Mouse (Mus musculus) MEL (cell line): ENCODE measurements around the gene Ghr. TPM values are rescaled to one million over a fixed set of nuclear protein-coding genes. Genes with fewer than 3 reads are reported as not detected.

Experiments
- DNase-seq: peaks from one replicate; pipeline ENCODE4 v3.0.0; 2011; ENCODE audit warnings: low read depth, low spot score
- H3K27ac ChIP-seq: 2 replicates; pipeline ENCODE4 v1.5.1; 2012; ENCODE audit warnings: low read depth, mild to moderate bottlenecking, control low read depth, low read length, moderate library complexity; ENCODE audit not compliant: control insufficient read depth
- H3K27me3 ChIP-seq, 2 experiments: fragments of 150-350 bp in 1 of 2; sonication (generic) in 1 of 2; 2 replicates each; pipeline ENCODE4 v1.6.1; 2012; ENCODE audit warnings: low read length in 2 of 2, mild to moderate bottlenecking in 2 of 2, improper control_type of control experiment in 1 of 2, moderate library complexity in 1 of 2; ENCODE audit not compliant: insufficient read depth in 2 of 2, control insufficient read depth in 1 of 2
- H3K36me3 ChIP-seq, 2 experiments: 2 replicates each; pipeline ENCODE4 v1.6.1; 2012 to 2014; ENCODE audit warnings: low read length in 2 of 2, improper control_type of control experiment in 1 of 2, inconsistent platforms in 1 of 2, mild to moderate bottlenecking in 1 of 2; ENCODE audit not compliant: insufficient read depth in 2 of 2, control insufficient read depth in 1 of 2
- H3K4me1 ChIP-seq, 2 experiments: fragments of 150-350 bp in 1 of 2; sonication (generic) in 1 of 2; 2 replicates each; pipeline ENCODE4 v1.6.1; 2012; ENCODE audit warnings: low read length in 2 of 2, improper control_type of control experiment in 1 of 2, mild to moderate bottlenecking in 1 of 2; ENCODE audit not compliant: insufficient read depth in 2 of 2, control insufficient read depth in 1 of 2
- H3K4me3 ChIP-seq, 2 experiments: fragments of 150-350 bp in 1 of 2; sonication (generic) in 1 of 2; 2 replicates each; pipeline ENCODE4 v1.5.1; 2012; ENCODE audit warnings: low read depth in 2 of 2, low read length in 2 of 2, mild to moderate bottlenecking in 2 of 2, moderate library complexity in 2 of 2, control low read depth in 1 of 2, improper control_type of control experiment in 1 of 2; ENCODE audit not compliant: control insufficient read depth in 1 of 2, insufficient read depth in 1 of 2
- H3K79me2 ChIP-seq: 2 replicates; pipeline ENCODE4 v1.6.1; 2012; ENCODE audit warnings: mild to moderate bottlenecking, low read length, moderate library complexity; ENCODE audit not compliant: control insufficient read depth, poor library complexity, insufficient read depth
- H3K9ac ChIP-seq: 2 replicates; pipeline ENCODE4 v1.6.1; 2012; ENCODE audit warnings: low read depth, mild to moderate bottlenecking, control low read depth, low read length, moderate library complexity; ENCODE audit not compliant: control insufficient read depth, poor library complexity, severe bottlenecking
- H3K9me3 ChIP-seq: fragments of 150-350 bp; sonication (generic); replicated peaks from 2 replicates; pipeline ENCODE4 v1.6.1; 2012; ENCODE audit warnings: mild to moderate bottlenecking, low read length, improper control_type of control experiment, moderate library complexity; ENCODE audit not compliant: insufficient read depth
- BHLHE40 ChIP-seq: IDR thresholded peaks from 2 replicates; pipeline ENCODE4 v1.6.1; 2012; ENCODE audit warnings: low read depth, mild to moderate bottlenecking, inconsistent platforms, low read length, improper control_type of control experiment, borderline replicate concordance
- CHD2 ChIP-seq: IDR thresholded peaks from 2 replicates; pipeline ENCODE4 v1.6.1; 2011; ENCODE audit warnings: low read length, improper control_type of control experiment
- EP300 ChIP-seq, 2 experiments: IDR thresholded peaks; 2 replicates each; pipeline ENCODE4 v1.6.1; 2011; ENCODE audit warnings: improper control_type of control experiment in 2 of 2, low read length in 2 of 2, low read depth in 1 of 2, mild to moderate bottlenecking in 1 of 2
- ETS1 ChIP-seq: IDR thresholded peaks from 2 replicates; pipeline ENCODE4 v1.6.1; 2012; ENCODE audit warnings: low read depth, mild to moderate bottlenecking, inconsistent platforms, low read length, improper control_type of control experiment, moderate library complexity
- GABPA ChIP-seq: IDR thresholded peaks from 2 replicates; pipeline ENCODE4 v1.6.1; 2012; ENCODE audit warnings: low read depth, mild to moderate bottlenecking, inconsistent platforms, low read length, improper control_type of control experiment, moderate library complexity
- HCFC1 ChIP-seq: IDR thresholded peaks from 2 replicates; pipeline ENCODE4 v1.6.1; 2012; ENCODE audit warnings: low read depth, mild to moderate bottlenecking, inconsistent platforms, low read length, improper control_type of control experiment, moderate library complexity
- JUND ChIP-seq: IDR thresholded peaks from 2 replicates; pipeline ENCODE4 v1.6.1; 2011; ENCODE audit warnings: low read depth, mild to moderate bottlenecking, improper control_type of control experiment, low read length
- KAT2A ChIP-seq: conservative IDR thresholded peaks from 2 replicates; pipeline ENCODE4 v1.6.1; 2012; ENCODE audit warnings: low read depth, low read length, improper control_type of control experiment, inconsistent platforms
- MAFK ChIP-seq: IDR thresholded peaks from 2 replicates; pipeline ENCODE4 v1.6.1; 2011; ENCODE audit warnings: low read depth, mild to moderate bottlenecking, low read length, improper control_type of control experiment, borderline replicate concordance
- MAZ ChIP-seq: IDR thresholded peaks from 2 replicates; pipeline ENCODE4 v1.6.1; 2012; ENCODE audit warnings: low read depth, mild to moderate bottlenecking, inconsistent platforms, low read length, improper control_type of control experiment
- MXI1 ChIP-seq: IDR thresholded peaks from 2 replicates; pipeline ENCODE4 v1.6.1; 2011; ENCODE audit warnings: mild to moderate bottlenecking, low read depth, low read length, improper control_type of control experiment
- MYC ChIP-seq: IDR thresholded peaks from 2 replicates; pipeline ENCODE4 v1.6.1; 2011; ENCODE audit warnings: low read depth, mild to moderate bottlenecking, low read length, improper control_type of control experiment, moderate library complexity
- POLR2A ChIP-seq, 2 experiments: IDR thresholded peaks; 2 replicates each; pipeline ENCODE4 v1.6.1; 2011 to 2012; ENCODE audit warnings: low read length in 2 of 2, mild to moderate bottlenecking in 2 of 2, control low read depth in 1 of 2, improper control_type of control experiment in 1 of 2, low read depth in 1 of 2, moderate library complexity in 1 of 2; ENCODE audit not compliant: control insufficient read depth in 1 of 2, insufficient read depth in 1 of 2, poor library complexity in 1 of 2
- POLR2AphosphoS2 ChIP-seq: IDR thresholded peaks from 2 replicates; pipeline ENCODE4 v1.6.1; 2011; ENCODE audit warnings: low read length, improper control_type of control experiment
- POLR2AphosphoS5 ChIP-seq: IDR thresholded peaks from 2 replicates; pipeline ENCODE4 v1.6.1; 2012; ENCODE audit warnings: low read depth, borderline replicate concordance, mild to moderate bottlenecking, inconsistent platforms, low read length, moderate library complexity, mixed read lengths
- RAD21 ChIP-seq: IDR thresholded peaks from 2 replicates; pipeline ENCODE4 v1.6.1; 2011; ENCODE audit warnings: mild to moderate bottlenecking, low read depth, low read length, improper control_type of control experiment
- RCOR1 ChIP-seq: IDR thresholded peaks from 2 replicates; pipeline ENCODE4 v1.6.1; 2012; ENCODE audit warnings: low read depth, mild to moderate bottlenecking, inconsistent platforms, low read length, improper control_type of control experiment
- SIN3A ChIP-seq: IDR thresholded peaks from 2 replicates; pipeline ENCODE4 v1.6.1; 2012; ENCODE audit warnings: low read length, improper control_type of control experiment, inconsistent platforms
- SMC3 ChIP-seq: IDR thresholded peaks from 2 replicates; pipeline ENCODE4 v1.6.1; 2011; ENCODE audit warnings: low read depth, low read length, improper control_type of control experiment
- TBP ChIP-seq: IDR thresholded peaks from 2 replicates; pipeline ENCODE4 v1.8.0; 2011; ENCODE audit warnings: low read depth, low read length, improper control_type of control experiment
- UBTF ChIP-seq: IDR thresholded peaks from 2 replicates; pipeline ENCODE4 v1.6.1; 2012; ENCODE audit warnings: low read depth, mild to moderate bottlenecking, inconsistent platforms, low read length, improper control_type of control experiment, moderate library complexity, borderline replicate concordance; ENCODE audit not compliant: insufficient read depth
- USF1 ChIP-seq: IDR thresholded peaks from 2 replicates; pipeline ENCODE4 v1.6.1; 2014; ENCODE audit warnings: low read depth, mild to moderate bottlenecking, inconsistent platforms, low read length, improper control_type of control experiment, moderate library complexity
- USF2 ChIP-seq, 2 experiments: IDR thresholded peaks; 2 replicates each; pipeline ENCODE4 v1.6.1; 2011 to 2012; ENCODE audit warnings: improper control_type of control experiment in 2 of 2, low read length in 2 of 2, borderline replicate concordance in 1 of 2, inconsistent platforms in 1 of 2, low read depth in 1 of 2, mild to moderate bottlenecking in 1 of 2; ENCODE audit not compliant: insufficient read depth in 1 of 2
- ZC3H11A ChIP-seq: IDR thresholded peaks from 2 replicates; pipeline ENCODE4 v1.6.1; 2012; ENCODE audit warnings: low read depth, mild to moderate bottlenecking, inconsistent platforms, low read length, improper control_type of control experiment
- ZKSCAN1 ChIP-seq: IDR thresholded peaks from 2 replicates; pipeline ENCODE4 v1.6.1; 2012; ENCODE audit warnings: low read depth, mild to moderate bottlenecking, inconsistent platforms, low read length, improper control_type of control experiment, moderate library complexity
- ZMIZ1 ChIP-seq: IDR thresholded peaks from 2 replicates; pipeline ENCODE4 v1.6.1; 2012; ENCODE audit warnings: low read depth, mild to moderate bottlenecking, inconsistent platforms, low read length, improper control_type of control experiment, moderate library complexity
- polyA plus RNA-seq, 2 experiments: library from polyadenylated mRNA; stranded (reverse) in 1 of 2; unstranded in 1 of 2; fragments of >175 nt in 1 of 2; fragments of >200 nt in 1 of 2; gene quantifications; 2 replicates each; pipeline versions ENCODE4 v1.2.1 to v1.2.4; 2012; ENCODE audit warnings: low replicate concordance in 2 of 2, low read depth in 1 of 2; ENCODE audit not compliant: insufficient read length in 2 of 2, insufficient read depth in 1 of 2, missing spikeins in 1 of 2
- total RNA-seq: library from RNA; depleted of rRNA; stranded (reverse); fragments of 300-350 nt; gene quantifications from 2 replicates; pipeline ENCODE4 v1.2.3, GENCODE M21; 2012

Ghr gene
- total and polyA plus RNA-seq, 3 experiments, result 0.07 TPM; not detected in 2

DNA sequence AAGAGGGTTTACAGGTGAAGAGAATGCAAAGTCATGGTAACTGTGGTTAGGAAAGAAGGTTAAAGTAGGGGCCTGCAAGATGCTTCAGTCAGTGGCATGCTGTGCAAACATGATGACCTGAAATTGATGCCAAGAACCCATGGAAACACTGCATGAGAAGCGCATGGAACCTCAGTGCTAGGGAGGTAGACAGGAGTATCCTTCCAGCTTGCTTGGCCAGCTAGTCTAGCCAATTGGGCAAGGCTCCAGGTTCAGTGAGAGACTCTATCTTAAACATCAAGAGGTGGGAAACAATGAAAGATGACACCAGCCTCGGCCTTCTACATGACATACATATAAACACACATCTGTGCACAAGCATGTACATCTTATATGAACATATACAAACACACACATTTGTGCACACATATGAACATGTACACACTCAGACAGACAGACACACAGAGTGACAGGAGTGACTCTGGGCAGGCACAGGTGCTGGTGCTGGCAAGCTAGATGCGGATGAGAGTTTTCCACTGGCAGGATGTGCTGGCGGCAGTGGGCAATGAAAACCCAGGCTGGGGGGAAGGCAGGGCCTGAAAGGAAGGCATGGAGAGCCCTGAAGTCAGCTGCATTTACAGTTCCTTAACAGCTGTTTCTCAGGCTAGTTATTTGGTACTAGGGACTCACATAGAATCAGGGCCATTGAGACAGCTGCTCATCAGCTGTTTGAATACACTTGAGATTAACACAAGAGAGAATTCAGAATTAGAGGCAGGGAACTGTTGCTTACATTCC is 241.3 kb downstream of the Ghr start:
- H3K27ac ChIP-seq, result no peak overlapping the region
- no peaks in the 10 kb centered on the region for H3K9me3 ChIP-seq
- no peak for TF ChIP-seq MAFK
- no peak for TF ChIP-seq ZMIZ1
- TF ChIP-seq HCFC1, result no peak
- TF ChIP-seq SMC3, result no peak
- TF ChIP-seq POLR2AphosphoS2, result no peak
- no peak for TF ChIP-seq EP300 (IDR thresholded peaks at IDR 0.05; ENCODE audit: low read depth in 1 of 2, low read length in 2 of 2)
- no peak for TF ChIP-seq POLR2AphosphoS5
- TF ChIP-seq GABPA, result no peak
- no peak for TF ChIP-seq JUND
- TF ChIP-seq MAZ, result no peak
- no peak for TF ChIP-seq RAD21
- no peaks in the 10 kb centered on the region for H3K27me3 ChIP-seq
- H3K36me3 ChIP-seq, result no peaks in the 10 kb centered on the region
- no peak overlapping the region for H3K4me3 ChIP-seq
- no peaks in the 10 kb centered on the region for H3K79me2 ChIP-seq
- no peak for DNase-seq
- no peak overlapping the region for H3K9ac ChIP-seq
- no peaks in the 10 kb centered on the region for H3K4me1 ChIP-seq

DNA sequence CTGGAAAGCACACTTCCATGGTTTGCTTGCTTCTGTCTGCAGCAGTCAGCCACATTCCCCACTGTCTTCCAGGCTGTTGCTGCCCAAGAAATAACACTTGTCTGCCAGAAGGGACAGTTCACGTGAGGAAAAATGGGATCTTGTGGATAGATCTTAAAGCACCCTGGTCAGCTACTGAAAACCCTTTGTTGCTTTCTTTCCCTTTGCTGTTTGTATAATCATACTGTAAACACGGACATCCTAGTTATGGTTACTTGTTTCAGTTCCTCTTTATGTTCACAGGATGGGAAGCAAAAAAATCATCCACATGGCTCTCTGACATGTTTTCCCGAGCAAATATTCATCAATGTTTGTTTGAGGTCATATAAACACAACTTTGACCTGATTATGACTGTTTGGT is 243.4 kb downstream of the Ghr start:
- Histone ChIP-seq H3K79me2 (no peaks in the 10 kb centered on the region), H3K9ac (no peak overlapping the region), H3K9me3 (no peaks in the 10 kb centered on the region), H3K27me3 (no peaks in the 10 kb centered on the region), H3K4me1 (no peaks in the 10 kb centered on the region), H3K27ac (no peak overlapping the region)
- no peak for DNase-seq
- TF ChIP-seq ZMIZ1 (no peak), SIN3A (no peak), TBP (no peak), MAFK (no peak), ZKSCAN1 (no peak), BHLHE40 (no peak), KAT2A (no peak), USF1 (no peak), MYC (no peak), POLR2AphosphoS2 (no peak), RCOR1 (no peak), UBTF (no peak), CHD2 (no peak), ETS1 (no peak), POLR2A (IDR thresholded peaks at IDR 0.05; ENCODE audit: control insufficient read depth in 1 of 2, insufficient read depth in 1 of 2, low read depth in 1 of 2, low read length in 2 of 2, poor library complexity in 1 of 2) (no peak), SMC3 (no peak), USF2 (IDR thresholded peaks at IDR 0.05; ENCODE audit: borderline replicate concordance in 1 of 2, insufficient read depth in 1 of 2, low read depth in 1 of 2, low read length in 2 of 2) (no peak), MAZ (no peak), ZC3H11A (no peak), MXI1 (no peak)
- TF ChIP-seq, all 39 proteins: peak for 0
- Histone ChIP-seq H3K4me3 (no peak overlapping the region), H3K36me3 (no peaks in the 10 kb centered on the region)
